Mouse (Mus musculus) bone marrow macrophage, adult 2 months (primary cell): Measurements from ENCODE around the gene Ephb2. TPM values are rescaled to one million over a fixed set of nuclear protein-coding genes. Genes with fewer than 3 reads are reported as not detected.

Experiments used
- H3K27ac ChIP-seq: 2 replicates; pipeline ENCODE4 v1.5.1; 2012; ENCODE audit warnings: low read depth, low read length; ENCODE audit not compliant: insufficient read depth
- H3K4me1 ChIP-seq: 2 replicates; pipeline ENCODE4 v1.6.1; 2012; ENCODE audit warnings: low read length; ENCODE audit not compliant: control insufficient read depth, insufficient read depth
- H3K4me3 ChIP-seq: 2 replicates; pipeline ENCODE4 v1.5.1; 2012; ENCODE audit warnings: mild to moderate bottlenecking, low read length, moderate library complexity; ENCODE audit not compliant: insufficient read depth
- CTCF ChIP-seq: IDR thresholded peaks from 2 replicates; pipeline ENCODE4 v1.5.1; 2012; ENCODE audit warnings: low read depth, mild to moderate bottlenecking, low read length, moderate library complexity
- POLR2A ChIP-seq: IDR thresholded peaks from 2 replicates; pipeline ENCODE4 v1.6.1; 2012; ENCODE audit warnings: mild to moderate bottlenecking, low read depth, low read length, borderline replicate concordance
- polyA plus RNA-seq: library from polyadenylated mRNA; stranded (reverse); fragments of >200 nt; gene quantifications from 2 replicates; pipeline ENCODE4 v1.2.4, GENCODE M21; 2012; ENCODE audit not compliant: missing spikeins, insufficient read depth, insufficient read length

The Ephb2 gene
- polyA plus RNA-seq, 1 experiment: not detected

GRCm38 (mm10) chr4:136713431-136713830 lies 122.4 kb downstream of the Ephb2 start:
- TF ChIP-seq POLR2A (no peak), CTCF (no peak)
- Histone ChIP-seq H3K4me1 (no peaks in the 10 kb centered on the region), H3K4me3 (no peak overlapping the region), H3K27ac (no peak overlapping the region)

GRCm38 (mm10) chr4:136711985-136712768 lies 123.6 kb downstream of the Ephb2 start:
- TF ChIP-seq POLR2A (no peak), CTCF (no peak)
- Histone ChIP-seq H3K4me1 (no peaks in the 10 kb centered on the region), H3K4me3 (no peak overlapping the region), H3K27ac (no peak overlapping the region)

GRCm38 (mm10) chr4:136710345-136710744 lies 125.4 kb downstream of the Ephb2 start:
- Histone ChIP-seq H3K4me3 (no peak overlapping the region), H3K27ac (no peak overlapping the region), H3K4me1 (no peaks in the 10 kb centered on the region)
- TF ChIP-seq CTCF: no peak
- TF ChIP-seq POLR2A: no peak

GRCm38 (mm10) chr4:136708956-136709355 lies 126.8 kb downstream of the Ephb2 start:
- Histone ChIP-seq H3K4me3 (no peak overlapping the region), H3K27ac (no peak overlapping the region), H3K4me1 (no peaks in the 10 kb centered on the region)
- TF ChIP-seq POLR2A (no peak), CTCF (no peak)

- Histone ChIP-seq H3K4me3 (no peak overlapping the region), H3K27ac (no peak overlapping the region), H3K4me1 (no peaks in the 10 kb centered on the region)
- no peak for TF ChIP-seq CTCF
- no peak for TF ChIP-seq POLR2A
These were observed 129.1 kb downstream of the Ephb2 start for GRCm38 (mm10) chr4:136706696-136707095.

- H3K4me1 ChIP-seq: no peaks in the 10 kb centered on the region
- H3K4me3 ChIP-seq: no peak overlapping the region
- no peak for TF ChIP-seq CTCF
- no peak for TF ChIP-seq POLR2A
These were observed 130.7 kb downstream of the Ephb2 start for GRCm38 (mm10) chr4:136705091-136705490.

GRCm38 (mm10) chr4:136704551-136704950 lies 131.2 kb downstream of the Ephb2 start:
- no peaks in the 10 kb centered on the region for H3K4me1 ChIP-seq
- no peak for TF ChIP-seq CTCF
- no peak overlapping the region for H3K4me3 ChIP-seq
- no peak overlapping the region for H3K27ac ChIP-seq

More at GRCm38 (mm10) chr4:136705091-136705490, 130.7 kb downstream of the Ephb2 start:
- no peak overlapping the region for H3K27ac ChIP-seq

GRCm38 (mm10) chr4:136703351-136703750 lies 132.4 kb downstream of the Ephb2 start:
- H3K4me3 ChIP-seq: no peak overlapping the region
- H3K4me1 ChIP-seq: no peaks in the 10 kb centered on the region
- TF ChIP-seq CTCF (no peak), POLR2A (no peak)
- H3K27ac ChIP-seq: no peak overlapping the region

GRCm38 (mm10) chr4:136702456-136702855 lies 133.3 kb downstream of the Ephb2 start:
- no peak overlapping the region for H3K27ac ChIP-seq
- no peak overlapping the region for H3K4me3 ChIP-seq
- no peaks in the 10 kb centered on the region for H3K4me1 ChIP-seq
- no peak for TF ChIP-seq POLR2A
- no peak for TF ChIP-seq CTCF

- TF ChIP-seq CTCF (no peak), POLR2A (no peak)
- Histone ChIP-seq H3K27ac (no peak overlapping the region), H3K4me1 (no peaks in the 10 kb centered on the region), H3K4me3 (no peak overlapping the region)
These were observed 134.6 kb downstream of the Ephb2 start for GRCm38 (mm10) chr4:136701236-136701635.

GRCm38 (mm10) chr4:136699084-136699450 lies 136.7 kb downstream of the Ephb2 start:
- Histone ChIP-seq H3K4me3 (no peak overlapping the region), H3K4me1 (no peaks in the 10 kb centered on the region), H3K27ac (no peak overlapping the region)
- TF ChIP-seq POLR2A: no peak
- no peak for TF ChIP-seq CTCF
